Mouse (Mus musculus): ENCODE measurements around the gene Rbm48. TPM values are rescaled to one million over a fixed set of nuclear protein-coding genes. Genes with fewer than 3 reads are reported as not detected.
"Not testable (repeated sequence)": the region's sequence is repeated elsewhere in the genome, so short reads cannot be mapped to it uniquely, and the experiment has no call there.

Gene Rbm48
- polyA plus RNA-seq (2016; fragmentation: Nextera tagmentation; extraction: Ambion mirVana), result 15.6 and 15.8 TPM in 2 replicates

GRCm38 (mm10) chr5:3596399-3596766 is at the start of gene Rbm48:
Gene Rbm48, minus strand, starts transcription at chr5:3596585.
- Histone ChIP-seq H3K9ac (replicated peaks) (peak within 1 kb of the TSS; percentile 65), H3K4me1 (peaks cover 15% of the 10 kb centered on the region), H3K36me3 (peaks cover 8% of the 10 kb centered on the region), H3K4me3 (peak within 1 kb of the TSS; percentile 73), H3K27me3 (no peaks in the 10 kb centered on the region), H3K27ac (replicated peaks) (peak within 1 kb of the TSS; percentile 58), H3K9me3 (no peaks in the 10 kb centered on the region), H3K4me2 (replicated peaks) (peak within 1 kb of the TSS; percentile 79)
- WGBS, result under 1% methylated on average over 31 of the region's 31 CpGs
- peak; percentile 84 for ATAC-seq (ENCODE audit: low FRiP score, low read depth)

GRCm38 (mm10) chr5:3645326-3645725 is 48.9 kb upstream of the Rbm48 start:
- Histone ChIP-seq H3K27me3 (no peaks in the 10 kb centered on the region), H3K9ac (replicated peaks) (no peak overlapping the region), H3K9me3 (no peaks in the 10 kb centered on the region), H3K36me3 (peaks cover 31% of the 10 kb centered on the region), H3K4me3 (no peak overlapping the region), H3K4me1 (peaks cover 3% of the 10 kb centered on the region), H3K4me2 (replicated peaks) (no peak overlapping the region), H3K27ac (replicated peaks) (no peak overlapping the region)
- no peak for ATAC-seq (ENCODE audit: low FRiP score, low read depth)
- WGBS, result 90% methylated on average over 6 of the region's 6 CpGs

- ATAC-seq (ENCODE audit: low FRiP score, low read depth), result no peak
- Histone ChIP-seq H3K36me3 (peaks cover 35% of the 10 kb centered on the region), H3K9me3 (no peaks in the 10 kb centered on the region), H3K9ac (replicated peaks) (no peak overlapping the region), H3K27me3 (no peaks in the 10 kb centered on the region), H3K4me2 (replicated peaks) (no peak overlapping the region), H3K4me1 (peaks cover 3% of the 10 kb centered on the region), H3K27ac (replicated peaks) (no peak overlapping the region), H3K4me3 (no peak overlapping the region)
- 95% methylated on average over 6 of the region's 6 CpGs for whole genome bisulfite sequencing
Observed at GRCm38 (mm10) chr5:3644621-3645020, 48.2 kb upstream of the Rbm48 start.

- Histone ChIP-seq H3K36me3 (peaks cover 32% of the 10 kb centered on the region), H3K4me3 (no peak overlapping the region), H3K9me3 (no peaks in the 10 kb centered on the region), H3K27ac (replicated peaks) (no peak overlapping the region), H3K27me3 (no peaks in the 10 kb centered on the region), H3K4me1 (no peaks in the 10 kb centered on the region), H3K4me2 (replicated peaks) (no peak overlapping the region), H3K9ac (replicated peaks) (no peak overlapping the region)
- no peak for ATAC-seq (ENCODE audit: low FRiP score, low read depth)
- WGBS, result 87% methylated on average over 8 of the region's 8 CpGs
Observed at GRCm38 (mm10) chr5:3635286-3635685, 38.9 kb upstream of the Rbm48 start.

GRCm38 (mm10) chr5:3633951-3634350 is 37.6 kb upstream of the Rbm48 start:
- Histone ChIP-seq H3K9ac (replicated peaks) (no peak overlapping the region), H3K27ac (replicated peaks) (no peak overlapping the region), H3K4me2 (replicated peaks) (no peak overlapping the region), H3K9me3 (no peaks in the 10 kb centered on the region), H3K4me3 (no peak overlapping the region), H3K4me1 (no peaks in the 10 kb centered on the region), H3K27me3 (no peaks in the 10 kb centered on the region), H3K36me3 (peaks cover 31% of the 10 kb centered on the region)
- ATAC-seq (ENCODE audit: low FRiP score, low read depth), result no peak
- 73% methylated on average over 4 of the region's 4 CpGs for WGBS

- Histone ChIP-seq H3K36me3 (peaks cover 31% of the 10 kb centered on the region), H3K9ac (replicated peaks) (no peak overlapping the region), H3K9me3 (no peaks in the 10 kb centered on the region), H3K27me3 (no peaks in the 10 kb centered on the region), H3K4me3 (no peak overlapping the region), H3K4me1 (no peaks in the 10 kb centered on the region), H3K4me2 (replicated peaks) (no peak overlapping the region), H3K27ac (replicated peaks) (no peak overlapping the region)
- ATAC-seq (ENCODE audit: low FRiP score, low read depth), result no peak
- 92% methylated on average over 13 of the region's 13 CpGs for WGBS
Observed at GRCm38 (mm10) chr5:3633315-3633714, 36.9 kb upstream of the Rbm48 start.

- H3K27me3 ChIP-seq, result no peaks in the 10 kb centered on the region
- WGBS, result 82% methylated on average over 5 of the region's 5 CpGs
- no peaks in the 10 kb centered on the region for H3K4me1 ChIP-seq
- H3K9me3 ChIP-seq, result no peaks in the 10 kb centered on the region
- H3K27ac ChIP-seq (replicated peaks), result no peak overlapping the region
- no peak overlapping the region for H3K4me2 ChIP-seq (replicated peaks)
- ATAC-seq (ENCODE audit: low FRiP score, low read depth), result 0 out of 2 replicates have a peak, but pooled peaks have one; percentile 34
- H3K9ac ChIP-seq (replicated peaks), result no peak overlapping the region
- peaks cover 31% of the 10 kb centered on the region for H3K36me3 ChIP-seq
- H3K4me3 ChIP-seq, result no peak overlapping the region
Observed at GRCm38 (mm10) chr5:3632285-3632684, 35.9 kb upstream of the Rbm48 start.

- no peaks in the 10 kb centered on the region for H3K27me3 ChIP-seq
- H3K9ac ChIP-seq (replicated peaks), result no peak overlapping the region
- H3K4me3 ChIP-seq, result no peak overlapping the region
- no peak overlapping the region for H3K4me2 ChIP-seq (replicated peaks)
- no peak for ATAC-seq (ENCODE audit: low FRiP score, low read depth)
- H3K27ac ChIP-seq (replicated peaks), result no peak overlapping the region
- peaks cover 34% of the 10 kb centered on the region for H3K36me3 ChIP-seq
- no peaks in the 10 kb centered on the region for H3K9me3 ChIP-seq
- 59% methylated on average over 16 of the region's 16 CpGs for WGBS
- H3K4me1 ChIP-seq, result no peaks in the 10 kb centered on the region
Observed at GRCm38 (mm10) chr5:3631512-3632271, 35.3 kb upstream of the Rbm48 start.

GRCm38 (mm10) chr5:3630055-3630454 is 33.7 kb upstream of the Rbm48 start:
- H3K4me2 ChIP-seq (replicated peaks), result no peak overlapping the region
- no peak for ATAC-seq (ENCODE audit: low FRiP score, low read depth)
- H3K27ac ChIP-seq (replicated peaks), result no peak overlapping the region
- 97% methylated on average over 5 of the region's 5 CpGs for WGBS
- H3K9me3 ChIP-seq, result no peaks in the 10 kb centered on the region
- no peaks in the 10 kb centered on the region for H3K27me3 ChIP-seq
- no peak overlapping the region for H3K4me3 ChIP-seq
- peaks cover 39% of the 10 kb centered on the region for H3K36me3 ChIP-seq
- no peak overlapping the region for H3K9ac ChIP-seq (replicated peaks)
- H3K4me1 ChIP-seq, result no peaks in the 10 kb centered on the region

- H3K36me3 ChIP-seq, result peaks cover 40% of the 10 kb centered on the region
- 93% methylated on average over 7 of the region's 7 CpGs for WGBS
- ATAC-seq (ENCODE audit: low FRiP score, low read depth), result no peak
- no peak overlapping the region for H3K27ac ChIP-seq (replicated peaks)
- no peak overlapping the region for H3K4me3 ChIP-seq
- no peak overlapping the region for H3K9ac ChIP-seq (replicated peaks)
- no peaks in the 10 kb centered on the region for H3K9me3 ChIP-seq
- no peak overlapping the region for H3K4me2 ChIP-seq (replicated peaks)
- H3K27me3 ChIP-seq, result no peaks in the 10 kb centered on the region
- no peaks in the 10 kb centered on the region for H3K4me1 ChIP-seq
Observed at GRCm38 (mm10) chr5:3620486-3620885, 24.1 kb upstream of the Rbm48 start.

- WGBS, result 93% methylated on average over 2 of the region's 2 CpGs
- H3K27me3 ChIP-seq; H3K4me3 ChIP-seq; H3K9me3 ChIP-seq; H3K9ac ChIP-seq (replicated peaks); H3K27ac ChIP-seq (replicated peaks); ATAC-seq (ENCODE audit: low FRiP score, low read depth); H3K4me2 ChIP-seq (replicated peaks); H3K4me1 ChIP-seq: not testable (repeated sequence)
- H3K36me3 ChIP-seq, result peaks cover 38% of the 10 kb centered on the region
Observed at GRCm38 (mm10) chr5:3611835-3612234, 15.4 kb upstream of the Rbm48 start.

- no peaks in the 10 kb centered on the region for H3K9me3 ChIP-seq
- H3K27me3 ChIP-seq, result no peaks in the 10 kb centered on the region
- no peaks in the 10 kb centered on the region for H3K4me1 ChIP-seq
- ATAC-seq (ENCODE audit: low FRiP score, low read depth), result no peak
- H3K36me3 ChIP-seq, result peaks cover 54% of the 10 kb centered on the region
- H3K9ac ChIP-seq (replicated peaks), result no peak overlapping the region
- H3K27ac ChIP-seq (replicated peaks), result no peak overlapping the region
- 96% methylated on average over 7 of the region's 7 CpGs for WGBS
- H3K4me2 ChIP-seq (replicated peaks), result no peak overlapping the region
- no peak overlapping the region for H3K4me3 ChIP-seq
Observed at GRCm38 (mm10) chr5:3609241-3609640, 12.9 kb upstream of the Rbm48 start.

- 95% methylated on average over 9 of the region's 9 CpGs for WGBS
- peaks cover 46% of the 10 kb centered on the region for H3K36me3 ChIP-seq
- H3K4me3 ChIP-seq, result no peak overlapping the region
- no peaks in the 10 kb centered on the region for H3K4me1 ChIP-seq
- H3K9ac ChIP-seq (replicated peaks), result no peak overlapping the region
- H3K9me3 ChIP-seq, result no peaks in the 10 kb centered on the region
- no peak for ATAC-seq (ENCODE audit: low FRiP score, low read depth)
- no peak overlapping the region for H3K27ac ChIP-seq (replicated peaks)
- H3K27me3 ChIP-seq, result no peaks in the 10 kb centered on the region
- no peak overlapping the region for H3K4me2 ChIP-seq (replicated peaks)
Observed at GRCm38 (mm10) chr5:3607114-3607513, 10.7 kb upstream of the Rbm48 start.

Data from midbrain, embryonic 12.5 days (tissue).